Mouse (Mus musculus) ovary, adult 2 months (tissue): ENCODE measurements around the gene Gpr139. TPM values are rescaled to one million over a fixed set of nuclear protein-coding genes. Genes with fewer than 3 reads are reported as not detected.

Source experiments
- polyA plus RNA-seq: library from polyadenylated mRNA; depleted of rRNA; stranded (reverse); fragments of >200 nt; gene quantifications from 2 replicates; pipeline ENCODE4 v1.2.3, GENCODE M21; 2012; rRNA removed

Gene Gpr139
- polyA plus RNA-seq = not detected in 2 replicates

DNA sequence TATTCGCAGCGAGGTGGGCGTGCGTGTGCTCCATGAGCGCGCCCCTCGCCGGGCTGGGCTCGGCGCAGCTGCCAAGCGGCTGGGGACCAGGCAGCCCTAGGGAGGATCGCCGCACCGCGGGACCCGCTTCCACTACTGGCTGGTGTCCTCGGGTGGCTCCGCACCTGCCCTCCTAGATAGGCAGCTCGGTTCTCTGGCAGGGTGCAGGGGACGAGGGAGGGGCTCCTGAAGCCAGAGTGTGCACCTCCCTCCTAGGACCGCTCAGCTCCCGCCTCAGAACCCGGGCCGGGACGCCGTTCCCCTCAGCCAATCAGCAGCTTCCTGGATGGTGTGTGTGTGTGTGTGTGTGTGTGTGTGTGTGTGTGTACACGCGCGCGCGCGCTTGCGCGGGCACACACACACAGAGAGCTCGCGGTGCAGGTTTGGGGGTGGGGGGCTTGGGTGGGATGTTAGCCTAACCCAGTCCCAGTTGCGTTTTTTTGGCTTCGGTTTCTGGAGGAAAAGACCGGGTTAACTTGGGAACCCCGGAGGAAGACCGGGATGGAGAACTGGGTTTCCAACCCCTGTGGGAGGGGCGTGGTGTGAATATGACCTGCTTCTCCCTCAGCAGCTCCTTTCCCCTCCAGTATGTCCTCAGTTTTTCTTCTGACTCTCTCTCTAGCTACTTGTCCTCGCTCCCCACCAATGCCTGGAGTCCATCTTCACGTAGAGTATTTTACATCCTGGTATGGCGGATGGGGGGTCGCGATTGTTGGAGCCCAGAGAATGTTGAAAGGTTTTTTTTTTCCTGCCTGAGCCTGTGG, at the start of gene Gpr139:
Gpr139 (minus strand) TSS at position 263 of the 803 bp plus-strand sequence.

Other genes starting within 250 kb of the Gpr139 start
- 70.7 and 75.5 TPM in 2 replicates for gene Gprc5b, start 189.4 kb downstream of the Gpr139 start, polyA plus RNA-seq